Mouse (Mus musculus) thymus, adult 2 months (tissue): Measurements from ENCODE around the gene Smpd1.

Experiments used
- CTCF ChIP-seq: fragments of 200-500 bp; IDR thresholded peaks from 2 replicates; pipeline ENCODE4 v1.5.1; 2012; ENCODE audit warnings: mild to moderate bottlenecking, control low read depth, low read length, moderate library complexity, borderline replicate concordance; ENCODE audit not compliant: control insufficient read depth, poor library complexity, insufficient read depth; ENCODE audit errors: extremely low read depth
- POLR2A ChIP-seq: fragments of 200-500 bp; IDR thresholded peaks from 2 replicates; pipeline ENCODE4 v1.6.1; 2012; ENCODE audit warnings: mild to moderate bottlenecking, low read length, control low read depth, moderate library complexity; ENCODE audit not compliant: control insufficient read depth, poor library complexity, insufficient read depth; ENCODE audit errors: extremely low read depth

DNA sequence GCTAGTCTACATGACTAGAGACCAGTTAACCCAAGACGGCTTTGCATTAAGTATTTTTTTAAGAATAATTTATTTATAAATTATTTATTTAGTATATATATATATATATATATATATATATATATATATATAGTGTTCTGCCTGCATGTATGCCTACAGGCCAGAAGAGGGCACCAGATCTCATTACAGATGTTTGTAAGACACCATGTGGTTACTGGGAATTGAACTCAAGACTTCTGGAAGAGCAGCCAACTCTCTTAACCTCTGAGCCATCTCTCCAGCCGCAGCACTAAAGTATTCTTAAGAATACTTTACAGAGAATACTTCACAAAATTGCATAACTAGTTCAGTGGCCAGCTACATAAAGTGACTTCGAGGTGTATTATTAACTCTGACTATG lies 20.0 kb upstream of the Smpd1 start:
- no peak for TF ChIP-seq CTCF
- no peak for TF ChIP-seq POLR2A
